Mouse (Mus musculus): ENCODE data around the gene Adssl1. TPM values are rescaled to one million over a fixed set of nuclear protein-coding genes. Genes with fewer than 3 reads are reported as not detected.

Adssl1 gene
- total RNA-seq, 1 experiment from 2014 or later, result 125 TPM

- peak; percentile 62 for ATAC-seq (replicated peaks; ENCODE audit: insufficient number of reproducible peaks, low FRiP score, low TSS enrichment, poor library complexity, severe bottlenecking)
Observed at GRCm38 (mm10) chr12:112667619-112668297, 47.9 kb downstream of the Adssl1 start.

GRCm38 (mm10) chr12:112670718-112671393 lies 51.0 kb downstream of the Adssl1 start:
- ATAC-seq (replicated peaks; ENCODE audit: insufficient number of reproducible peaks, low FRiP score, low TSS enrichment, poor library complexity, severe bottlenecking), result no peak

DNA sequence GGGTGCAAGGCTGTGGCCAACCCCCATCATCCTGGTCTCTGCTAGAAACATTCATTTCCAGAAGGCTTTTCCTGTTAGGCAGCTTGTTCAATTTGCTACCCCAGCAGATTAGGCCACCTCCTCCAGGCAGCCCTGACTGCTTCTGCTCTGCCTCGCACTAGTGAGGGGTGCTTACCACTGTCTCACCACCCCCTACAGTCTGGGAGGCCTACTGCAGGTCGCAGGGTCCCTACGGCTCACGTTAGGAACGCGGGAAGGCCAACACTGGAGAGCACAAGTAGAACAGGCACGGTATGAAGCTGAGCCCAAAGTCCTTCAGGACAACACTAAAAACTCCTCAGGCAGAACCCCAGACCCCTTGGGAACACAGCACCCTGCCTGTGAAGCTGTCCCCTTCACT lies 52.0 kb downstream of the Adssl1 start:
- no peak for ATAC-seq (replicated peaks; ENCODE audit: insufficient number of reproducible peaks, low FRiP score, low TSS enrichment, poor library complexity, severe bottlenecking)

- ATAC-seq (replicated peaks; ENCODE audit: insufficient number of reproducible peaks, low FRiP score, low TSS enrichment, poor library complexity, severe bottlenecking), result no peak
Observed at GRCm38 (mm10) chr12:112672744-112673575, 53.1 kb downstream of the Adssl1 start.

DNA sequence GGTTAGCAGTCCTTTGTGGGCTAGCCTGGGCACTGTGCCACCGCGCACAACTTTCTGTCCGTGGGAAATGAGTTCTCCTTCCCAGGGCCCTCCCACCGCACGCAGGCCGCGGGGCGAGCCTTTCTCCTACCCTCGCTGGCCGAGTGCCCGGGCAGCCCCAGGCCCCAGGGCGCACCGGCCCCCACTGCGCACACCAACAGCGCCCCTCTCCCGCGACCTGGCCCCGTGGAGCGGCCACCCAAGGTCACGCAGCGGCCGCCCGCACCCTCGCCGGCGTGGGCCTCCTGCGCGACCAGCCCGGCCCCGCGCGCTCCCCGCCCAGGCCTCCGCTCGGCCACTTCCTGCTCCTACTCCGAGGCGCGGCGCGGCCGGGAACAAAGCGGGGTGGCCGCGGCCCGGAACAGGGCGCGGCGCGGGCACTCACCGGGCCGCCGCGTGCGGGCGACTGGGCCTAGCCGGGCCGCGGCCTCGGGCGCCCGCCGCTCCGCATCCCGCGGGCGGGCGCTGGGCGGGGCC lies 53.8 kb downstream of the Adssl1 start:
- ATAC-seq (replicated peaks; ENCODE audit: insufficient number of reproducible peaks, low FRiP score, low TSS enrichment, poor library complexity, severe bottlenecking), result no peak

- ATAC-seq (replicated peaks; ENCODE audit: insufficient number of reproducible peaks, low FRiP score, low TSS enrichment, poor library complexity, severe bottlenecking), result peak; percentile 32
Observed at GRCm38 (mm10) chr12:112674132-112675011, 54.5 kb downstream of the Adssl1 start, which contains the start of gene Akt1. TSS of gene Akt1 (minus strand) at chr12:112674884.

- ATAC-seq (replicated peaks; ENCODE audit: insufficient number of reproducible peaks, low FRiP score, low TSS enrichment, poor library complexity, severe bottlenecking), result peak; percentile 59
Observed at GRCm38 (mm10) chr12:112675245-112676035, 55.6 kb downstream of the Adssl1 start.

DNA sequence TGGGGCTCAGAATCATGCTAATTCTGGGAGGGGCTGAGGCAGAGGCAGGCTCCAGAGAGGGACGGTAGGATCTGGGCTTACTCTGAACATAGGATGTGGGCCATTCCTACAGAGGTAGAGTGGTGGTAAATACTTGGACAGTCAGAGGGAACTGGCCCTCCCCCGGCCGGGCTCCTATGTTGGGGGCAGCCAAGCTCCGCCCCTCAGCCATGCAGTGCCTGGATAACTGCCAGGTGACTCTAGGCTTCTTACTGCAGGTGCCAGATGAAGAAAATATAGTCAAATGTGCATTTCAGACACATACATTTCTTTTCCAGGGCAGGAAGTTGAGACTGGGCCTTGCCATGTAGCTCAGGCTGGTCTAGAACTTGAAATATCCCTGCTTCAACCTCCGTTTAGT lies 57.2 kb downstream of the Adssl1 start:
- no peak for ATAC-seq (replicated peaks; ENCODE audit: insufficient number of reproducible peaks, low FRiP score, low TSS enrichment, poor library complexity, severe bottlenecking)

GRCm38 (mm10) chr12:112677943-112678554 lies 58.2 kb downstream of the Adssl1 start:
- no peak for ATAC-seq (replicated peaks; ENCODE audit: insufficient number of reproducible peaks, low FRiP score, low TSS enrichment, poor library complexity, severe bottlenecking)

GRCm38 (mm10) chr12:112678555-112679026 lies 58.7 kb downstream of the Adssl1 start, which contains the start of gene Zbtb42:
TSS of gene Zbtb42 (plus strand) at chr12:112678828.
- no peak for ATAC-seq (replicated peaks; ENCODE audit: insufficient number of reproducible peaks, low FRiP score, low TSS enrichment, poor library complexity, severe bottlenecking)

DNA sequence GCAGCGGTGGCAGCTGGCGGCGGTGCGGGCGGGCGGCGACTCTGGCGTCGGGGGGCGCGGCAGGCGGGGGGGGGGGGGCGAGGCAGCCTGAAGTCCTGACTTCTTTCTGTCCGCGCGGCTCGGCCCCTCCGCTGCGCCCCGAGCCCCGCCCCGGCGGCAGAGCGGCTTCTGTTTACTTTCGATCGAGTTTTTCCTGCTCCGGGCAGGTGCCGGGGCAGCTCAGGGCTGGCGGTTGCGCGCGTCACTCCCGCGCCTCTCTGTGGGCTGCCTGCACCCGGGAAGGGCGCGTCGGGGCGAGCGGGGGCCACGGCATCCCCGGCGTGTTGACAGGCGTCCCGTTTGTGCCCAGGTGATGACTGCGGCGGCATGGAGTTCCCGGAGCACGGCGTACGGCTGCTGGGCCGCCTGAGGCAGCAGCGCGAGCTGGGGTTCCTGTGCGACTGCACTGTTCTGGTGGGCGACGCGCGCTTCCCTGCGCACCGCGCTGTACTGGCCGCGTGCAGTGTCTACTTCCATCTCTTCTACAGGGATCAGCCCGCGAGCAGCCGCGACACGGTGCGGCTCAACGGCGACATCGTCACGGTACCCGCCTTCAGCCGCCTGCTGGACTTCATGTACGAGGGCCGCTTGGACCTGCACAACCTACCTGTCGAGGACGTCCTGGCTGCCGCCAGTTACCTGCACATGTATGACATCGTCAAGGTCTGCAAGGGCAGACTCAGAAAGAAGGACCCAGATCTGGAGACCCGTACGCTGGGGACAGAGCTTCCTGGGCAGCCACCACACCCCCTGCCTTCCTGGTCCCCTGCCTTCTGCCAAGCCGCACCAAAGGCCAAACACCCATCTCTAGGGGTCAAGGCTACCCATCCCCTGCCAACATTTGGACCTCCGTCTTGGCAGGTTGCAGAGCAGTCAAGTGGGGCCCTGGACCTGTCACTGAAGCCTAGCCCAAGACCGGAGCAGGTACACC lies 59.5 kb downstream of the Adssl1 start:
- ATAC-seq (replicated peaks; ENCODE audit: insufficient number of reproducible peaks, low FRiP score, low TSS enrichment, poor library complexity, severe bottlenecking), result no peak

GRCm38 (mm10) chr12:112683351-112683750 lies 63.5 kb downstream of the Adssl1 start:
- ATAC-seq (replicated peaks; ENCODE audit: insufficient number of reproducible peaks, low FRiP score, low TSS enrichment, poor library complexity, severe bottlenecking), result no peak

- ATAC-seq (replicated peaks; ENCODE audit: insufficient number of reproducible peaks, low FRiP score, low TSS enrichment, poor library complexity, severe bottlenecking), result peak; percentile 86
Observed at GRCm38 (mm10) chr12:112688458-112688857, 68.6 kb downstream of the Adssl1 start.
